Mouse (Mus musculus) heart, postnatal 10 days (tissue): ENCODE results near the gene Olfr1090. TPM values are rescaled to one million over a fixed set of nuclear protein-coding genes. Genes with fewer than 3 reads are reported as not detected.

ENCODE experiments used
- DNase-seq, 2 experiments: peaks; one replicate each; pipeline ENCODE4 v3.0.0; 2021
- intact Hi-C: fragments of 180-260 bp; cut with DNase I; formaldehyde crosslinking; loops from one replicate; pipeline ENCODE4 v1.15.1; 2025
- total RNA-seq, 2 experiments: library from RNA; stranded (reverse); gene quantifications; 2 replicates each; pipeline ENCODE4 v1.2.3; 2021

Olfr1090 gene
- total RNA-seq = not detected

- no peak for DNase-seq
- intact Hi-C loops = no loop called here
Observed at GRCm38 (mm10) chr2:86758893-86759292, at the start of gene Olfr1090. Olfr1090 (minus strand) TSS chr2:86758993.

DNA sequence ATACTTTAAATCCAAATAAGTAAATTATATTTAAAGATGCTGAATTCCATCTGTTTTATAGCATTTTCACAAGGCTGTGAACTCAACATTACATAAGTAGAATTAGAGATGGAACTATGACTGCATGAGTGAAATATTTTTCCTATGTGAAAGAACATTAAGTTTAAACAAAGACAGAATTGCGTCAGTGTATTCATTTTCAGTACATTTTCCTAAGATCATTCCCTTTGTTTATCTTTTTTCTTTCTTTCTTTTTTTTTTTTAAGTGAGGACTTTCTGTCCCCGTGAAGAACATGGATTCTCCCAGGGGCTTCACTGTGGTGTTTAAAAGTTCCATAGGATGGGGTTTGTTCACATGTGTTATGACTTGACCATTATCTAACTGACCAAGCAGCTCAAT is 23.4 kb upstream of the Olfr1090 start, which contains the start of gene Olfr1093:
Olfr1093 (plus strand) TSS at position 301 of the 400 bp plus-strand sequence.
- intact Hi-C loops = no loop called here
- DNase-seq = no peak

DNA sequence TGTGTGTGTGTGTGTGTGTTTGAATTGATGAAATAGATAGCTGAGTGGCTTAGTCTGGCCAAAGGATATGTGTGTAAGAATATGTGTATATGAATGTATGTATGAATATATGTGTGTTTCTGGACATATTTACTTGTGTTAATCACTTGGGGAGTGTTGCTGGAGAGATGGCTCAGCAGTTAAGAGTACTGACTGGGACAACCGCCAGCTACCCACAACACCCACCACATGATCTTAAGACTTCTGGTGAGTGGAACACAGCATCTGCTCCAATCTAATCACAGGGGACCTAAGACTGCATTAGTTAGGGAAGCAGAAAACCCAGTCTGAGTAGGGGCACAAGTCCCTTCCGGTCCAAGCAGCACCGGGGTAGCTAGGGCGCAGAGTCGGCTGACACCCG is 2.3 kb upstream of the Olfr1090 start:
- DNase-seq = no peak
- intact Hi-C loops = no loop called here

DNA sequence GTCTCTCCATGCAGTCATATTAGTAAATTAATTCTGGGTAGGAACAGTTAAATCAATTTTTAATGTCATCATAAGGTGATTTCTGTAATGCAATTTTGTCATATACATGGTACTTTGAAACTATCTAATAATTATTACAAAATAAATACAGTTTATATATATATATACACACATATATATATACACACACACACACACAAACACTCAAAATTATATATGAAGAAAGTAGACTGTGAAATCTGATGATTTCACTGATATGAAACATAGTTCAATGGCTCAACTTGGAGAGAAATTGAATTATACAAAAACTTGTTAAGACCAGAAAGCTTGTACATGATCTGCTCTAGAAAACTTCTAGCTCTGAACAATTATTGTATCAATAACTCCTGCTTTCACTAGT is 25.2 kb downstream of the Olfr1090 start, which contains the start of gene Olfr1089:
Olfr1089 (minus strand) TSS at position 101 of the 400 bp plus-strand sequence.
- no peak for DNase-seq
- intact Hi-C loops = no loop called here

Other genes starting within 250 kb of the Olfr1090 start
- gene Olfr1079, start 216.5 kb downstream of the Olfr1090 start, total RNA-seq = not detected
- gene Olfr1080, start 200.8 kb downstream of the Olfr1090 start, total RNA-seq = not detected
- not detected for gene Olfr1082, start 160.0 kb downstream of the Olfr1090 start, total RNA-seq
- gene Olfr1084, start 119.3 kb downstream of the Olfr1090 start, total RNA-seq = not detected
- gene Olfr1085, start 97.0 kb downstream of the Olfr1090 start, total RNA-seq = not detected
- not detected for gene Olfr1086, start 78.9 kb downstream of the Olfr1090 start, total RNA-seq
- not detected for gene Olfr1087, start 60.6 kb downstream of the Olfr1090 start, total RNA-seq
- not detected for gene Olfr1089, start 25.3 kb downstream of the Olfr1090 start, total RNA-seq
- gene Olfr1093, start 23.5 kb upstream of the Olfr1090 start, total RNA-seq = not detected
- gene Olfr141, start 51.0 kb upstream of the Olfr1090 start, total RNA-seq = not detected
- gene Olfr1094, start 65.7 kb upstream of the Olfr1090 start, total RNA-seq = not detected
- gene Olfr1095, start 92.7 kb upstream of the Olfr1090 start, total RNA-seq = not detected
- not detected for gene Gm13723, start 115.8 kb upstream of the Olfr1090 start, total RNA-seq
- not detected for gene Olfr1097, start 133.2 kb upstream of the Olfr1090 start, total RNA-seq
- gene Olfr1098, start 165.6 kb upstream of the Olfr1090 start, total RNA-seq = not detected
- gene Olfr1099, start 201.7 kb upstream of the Olfr1090 start, total RNA-seq = not detected
- not detected for gene Olfr1100, start 221.0 kb upstream of the Olfr1090 start, total RNA-seq
- not detected for gene Olfr1101, start 232.2 kb upstream of the Olfr1090 start, total RNA-seq
- not detected for gene Olfr1102, start 239.4 kb upstream of the Olfr1090 start, total RNA-seq